Mouse (Mus musculus) spleen, adult 12 weeks (tissue): ENCODE results near the gene Dact1.

Experiments
- DNase-seq: peaks from one replicate; pipeline ENCODE4 v3.0.0; 2022; ENCODE audit warnings: low spot score

Gene Dact1

GRCm38 (mm10) chr12:71337896-71338463 is 28.3 kb downstream of the Dact1 start:
- no peak for DNase-seq

- no peak for DNase-seq
These were observed 29.6 kb downstream of the Dact1 start for GRCm38 (mm10) chr12:71339142-71339848.

- no peak for DNase-seq
These were observed 32.7 kb downstream of the Dact1 start for GRCm38 (mm10) chr12:71342397-71342796.

GRCm38 (mm10) chr12:71345471-71345870 is 35.8 kb downstream of the Dact1 start:
- DNase-seq: no peak

- DNase-seq: no peak
These were observed 36.4 kb downstream of the Dact1 start for GRCm38 (mm10) chr12:71346071-71346470.

GRCm38 (mm10) chr12:71348401-71348896 is 38.8 kb downstream of the Dact1 start:
- no peak for DNase-seq

- DNase-seq: no peak
These were observed 40.4 kb downstream of the Dact1 start for GRCm38 (mm10) chr12:71350077-71350476.

GRCm38 (mm10) chr12:71354656-71355055 is 45.0 kb downstream of the Dact1 start:
- no peak for DNase-seq

GRCm38 (mm10) chr12:71355092-71355491 is 45.4 kb downstream of the Dact1 start:
- DNase-seq: no peak

- no peak for DNase-seq
These were observed 51.9 kb downstream of the Dact1 start for GRCm38 (mm10) chr12:71361616-71362015.

- DNase-seq: no peak
These were observed 52.7 kb downstream of the Dact1 start for GRCm38 (mm10) chr12:71362425-71362824.

GRCm38 (mm10) chr12:71364106-71364505 is 54.4 kb downstream of the Dact1 start:
- no peak for DNase-seq

- DNase-seq: no peak
These were observed 54.8 kb downstream of the Dact1 start for GRCm38 (mm10) chr12:71364531-71364930.

- no peak for DNase-seq
These were observed 55.5 kb downstream of the Dact1 start for GRCm38 (mm10) chr12:71365208-71365607.

- DNase-seq: no peak
These were observed 56.5 kb downstream of the Dact1 start for GRCm38 (mm10) chr12:71366175-71366574.

- no peak for DNase-seq
These were observed 58.9 kb downstream of the Dact1 start for GRCm38 (mm10) chr12:71368631-71369030.
